Mouse (Mus musculus) heart, embryonic 11.5 days (tissue): Measurements from ENCODE around the gene Cdc42bpb. TPM values are rescaled to one million over a fixed set of nuclear protein-coding genes. Genes with fewer than 3 reads are reported as not detected.

Source experiments
- ATAC-seq: fragments of 200-750 bp; cut with Nextera tagmentation; replicated peaks from 2 replicates; pipeline ENCODE4 v1.8.0; 2017; ENCODE audit warnings: moderate library complexity; ENCODE audit not compliant: insufficient number of reproducible peaks, low FRiP score, low TSS enrichment
- H3K27ac ChIP-seq: fragments of 300-500 bp; sonication (generic); 2 replicates; pipeline ENCODE4 v1.5.1; 2014; ENCODE audit warnings: mild to moderate bottlenecking, low read depth, low read length
- H3K27me3 ChIP-seq: fragments of 300-500 bp; sonication (generic); 2 replicates; pipeline ENCODE4 v1.6.1; 2014; ENCODE audit warnings: mild to moderate bottlenecking, low read length, mixed read lengths; ENCODE audit not compliant: control insufficient read depth, insufficient read depth
- H3K36me3 ChIP-seq: fragments of 300-500 bp; sonication (generic); 2 replicates; pipeline ENCODE4 v1.6.1; 2014; ENCODE audit warnings: mild to moderate bottlenecking, low read length, moderate library complexity, mixed read lengths; ENCODE audit not compliant: control insufficient read depth, insufficient read depth
- H3K4me1 ChIP-seq: fragments of 300-500 bp; sonication (generic); 2 replicates; pipeline ENCODE4 v1.6.1; 2014; ENCODE audit warnings: low read length; ENCODE audit not compliant: control insufficient read depth, insufficient read depth
- H3K4me2 ChIP-seq: fragments of 300-500 bp; sonication (generic); 2 replicates; pipeline ENCODE4 v1.6.1; 2014; ENCODE audit warnings: mild to moderate bottlenecking, moderate library complexity
- H3K4me3 ChIP-seq: fragments of 300-500 bp; sonication (generic); 2 replicates; pipeline ENCODE4 v1.5.1; 2014; ENCODE audit warnings: low read depth, low read length
- H3K9ac ChIP-seq: fragments of 300-500 bp; sonication (generic); 2 replicates; pipeline ENCODE4 v1.6.1; 2014; ENCODE audit warnings: mild to moderate bottlenecking, low read depth, low read length, moderate library complexity
- H3K9me3 ChIP-seq: fragments of 300-500 bp; sonication (generic); replicated peaks from 2 replicates; pipeline ENCODE4 v1.6.1; 2016; ENCODE audit warnings: low read length; ENCODE audit not compliant: control insufficient read depth
- WGBS: fragments of 180-500 bp; shearing (Covaris S2); extraction: QIAGEN DNeasy Blood & Tissue Kit; methylation state at CpG from one replicate; pipeline ENCODE4 v1.1.7; 2014; ENCODE audit not compliant: insufficient replicate concordance; 5-methylcytosine and 5-hydroxymethylcytosine counted together
- polyA plus RNA-seq: library from polyadenylated mRNA; unstranded; fragments of >200 nt; fragmentation: Nextera tagmentation; extraction: Ambion mirVana; gene quantifications from 2 replicates; pipeline ENCODE4 v1.2.1, GENCODE M21; 2014

The Cdc42bpb gene
- polyA plus RNA-seq, 1 experiment from 2014 or later, result 33.2 TPM

DNA sequence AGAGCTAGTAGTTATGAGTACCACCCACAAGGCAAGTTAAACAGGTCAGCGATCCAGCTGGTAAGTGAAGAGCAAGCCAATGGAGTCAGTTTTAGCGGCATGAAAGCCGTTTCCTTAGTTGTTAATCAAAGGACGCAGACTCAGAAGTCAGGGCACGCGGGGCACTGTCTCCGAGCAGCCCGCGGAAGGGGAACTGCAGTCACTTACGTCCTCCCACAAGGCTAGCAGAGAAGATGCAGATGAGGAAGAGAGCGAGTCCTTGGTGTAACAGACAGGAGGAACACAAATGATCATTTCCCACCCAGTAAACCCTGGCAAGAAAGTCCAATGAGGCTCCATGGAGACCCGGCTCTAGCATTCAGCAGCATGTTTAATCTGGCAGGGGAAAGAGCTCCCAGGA, 68.3 kb downstream of the Cdc42bpb start:
- H3K36me3 ChIP-seq, result peaks cover 55% of the 10 kb centered on the region
- H3K9ac ChIP-seq, result no peak overlapping the region
- 90% methylated on average over 12 of the region's 12 CpGs for WGBS
- no peak overlapping the region for H3K4me3 ChIP-seq
- H3K4me1 ChIP-seq, result no peaks in the 10 kb centered on the region
- no peaks in the 10 kb centered on the region for H3K27me3 ChIP-seq
- ATAC-seq, result no peak
- no peak overlapping the region for H3K27ac ChIP-seq
- H3K4me2 ChIP-seq, result no peak overlapping the region
- H3K9me3 ChIP-seq, result no peaks in the 10 kb centered on the region

DNA sequence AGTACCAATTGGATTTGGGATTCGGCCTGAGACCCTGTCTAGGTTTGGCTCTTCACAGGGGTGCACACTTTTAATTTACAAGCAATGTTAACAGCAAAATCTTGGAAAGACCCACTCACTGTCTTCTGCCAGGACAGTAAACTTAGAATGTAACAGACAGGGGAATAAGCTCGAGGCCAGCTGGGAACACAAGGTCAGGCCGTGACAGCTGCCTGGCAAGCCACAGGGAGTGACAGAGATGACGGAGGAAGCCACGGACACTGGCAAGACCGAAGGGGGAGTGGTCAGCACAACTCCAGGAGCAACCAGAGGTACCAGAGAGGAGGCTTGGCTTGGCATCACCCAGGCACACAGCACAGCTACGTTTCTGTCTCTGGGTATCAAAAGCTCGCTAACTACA, 70.7 kb downstream of the Cdc42bpb start:
- Histone ChIP-seq H3K4me1 (no peaks in the 10 kb centered on the region), H3K9me3 (no peaks in the 10 kb centered on the region), H3K4me2 (no peak overlapping the region), H3K27ac (no peak overlapping the region), H3K36me3 (peaks cover 57% of the 10 kb centered on the region), H3K27me3 (no peaks in the 10 kb centered on the region), H3K9ac (no peak overlapping the region), H3K4me3 (no peak overlapping the region)
- 86% methylated on average over 8 of the region's 8 CpGs for WGBS
- ATAC-seq, result no peak

DNA sequence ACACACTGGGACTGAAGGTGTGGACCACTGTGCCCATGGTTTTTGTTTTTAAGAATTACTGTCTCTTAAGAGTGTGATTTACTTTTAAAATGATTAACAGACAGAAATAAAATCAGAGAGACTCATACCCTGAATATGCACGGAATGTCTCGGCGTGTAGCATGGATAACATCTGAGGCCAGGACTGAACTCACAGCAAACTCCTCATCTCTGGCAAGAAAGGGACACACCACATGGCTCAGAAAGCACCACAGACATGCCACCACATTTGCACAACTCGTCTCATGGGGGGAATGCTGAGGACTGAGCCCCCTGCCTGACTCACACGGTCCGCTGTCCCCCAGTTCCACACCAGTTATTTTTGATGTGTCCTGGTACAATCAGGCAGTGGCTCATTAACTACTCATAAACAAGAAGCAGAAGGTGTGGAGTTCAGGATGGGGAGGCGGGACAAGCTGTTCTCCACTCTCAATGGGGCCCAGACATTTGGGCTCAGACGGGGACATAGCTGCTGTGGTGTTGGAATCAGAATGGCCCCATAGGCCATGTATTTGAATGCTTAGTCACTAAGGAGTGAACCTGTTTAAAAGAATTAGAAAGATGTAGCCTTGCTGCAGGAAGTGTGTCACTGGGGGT, 73.7 kb downstream of the Cdc42bpb start:
- H3K4me2 ChIP-seq, result no peak overlapping the region
- no peak overlapping the region for H3K27ac ChIP-seq
- H3K9ac ChIP-seq, result no peak overlapping the region
- H3K9me3 ChIP-seq, result no peaks in the 10 kb centered on the region
- ATAC-seq, result no peak
- H3K36me3 ChIP-seq, result peaks cover 63% of the 10 kb centered on the region
- H3K4me1 ChIP-seq, result no peaks in the 10 kb centered on the region
- no peaks in the 10 kb centered on the region for H3K27me3 ChIP-seq
- no peak overlapping the region for H3K4me3 ChIP-seq
- WGBS, result 88% methylated on average over 8 of the region's 8 CpGs

DNA sequence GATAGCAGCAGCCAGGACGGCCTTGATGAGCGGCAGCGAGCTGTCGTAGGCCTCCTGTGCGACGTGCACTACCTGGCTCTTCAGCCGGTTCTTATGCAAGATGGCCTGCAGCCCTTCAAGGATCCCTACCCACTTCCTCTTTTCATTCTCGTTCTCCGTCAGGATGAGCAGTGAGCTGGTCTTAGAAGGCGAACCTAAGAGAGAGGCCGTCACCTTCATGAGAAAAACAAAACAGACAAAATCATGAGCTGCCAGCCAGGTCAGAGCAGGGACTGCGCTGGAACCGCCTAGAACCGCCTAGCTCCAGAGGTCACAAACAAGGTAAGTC, 75.5 kb downstream of the Cdc42bpb start:
- no peak for ATAC-seq
- 90% methylated on average over 14 of the region's 14 CpGs for WGBS
- Histone ChIP-seq H3K4me1 (no peaks in the 10 kb centered on the region), H3K4me2 (no peak overlapping the region), H3K27ac (no peak overlapping the region), H3K4me3 (no peak overlapping the region), H3K27me3 (no peaks in the 10 kb centered on the region), H3K36me3 (peaks cover 61% of the 10 kb centered on the region), H3K9ac (no peak overlapping the region), H3K9me3 (no peaks in the 10 kb centered on the region)

DNA sequence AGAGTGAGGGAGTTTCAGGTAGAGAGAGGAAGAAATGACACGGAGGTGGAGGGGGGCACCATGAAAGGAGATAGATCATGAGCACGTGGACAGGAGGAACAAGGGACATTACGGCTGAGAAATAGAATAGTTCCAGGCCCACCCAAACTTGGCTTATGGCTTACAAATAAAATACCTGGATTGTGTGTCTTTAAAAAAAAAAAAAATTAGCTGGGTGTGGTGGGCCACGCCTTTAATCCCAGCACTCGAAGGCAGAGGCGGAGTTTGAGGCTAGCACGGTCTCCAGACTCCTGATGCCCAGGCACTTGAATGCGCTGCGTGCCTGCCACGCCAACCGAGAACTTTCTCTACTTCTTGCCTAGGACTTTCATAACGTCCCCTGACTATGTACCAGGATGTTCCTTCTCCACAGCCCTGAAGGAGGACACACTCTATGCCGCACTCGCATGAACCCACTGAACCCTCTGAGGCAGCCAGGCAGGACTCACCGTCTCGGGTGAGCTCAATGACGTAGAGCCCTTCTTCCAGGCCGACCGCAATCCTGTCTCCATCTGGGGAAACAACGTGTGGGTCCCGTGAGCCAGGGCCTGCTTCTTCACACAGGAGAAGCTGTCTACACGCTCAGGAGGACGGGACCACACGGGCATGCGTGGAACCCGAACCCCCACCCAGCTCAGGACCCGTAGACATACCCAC, 76.0 kb downstream of the Cdc42bpb start:
- no peak overlapping the region for H3K4me3 ChIP-seq
- no peak overlapping the region for H3K9ac ChIP-seq
- H3K4me2 ChIP-seq, result no peak overlapping the region
- ATAC-seq, result no peak
- no peaks in the 10 kb centered on the region for H3K9me3 ChIP-seq
- peaks cover 58% of the 10 kb centered on the region for H3K36me3 ChIP-seq
- 91% methylated on average over 27 of the region's 27 CpGs for WGBS
- no peaks in the 10 kb centered on the region for H3K27me3 ChIP-seq
- no peaks in the 10 kb centered on the region for H3K4me1 ChIP-seq
- no peak overlapping the region for H3K27ac ChIP-seq

DNA sequence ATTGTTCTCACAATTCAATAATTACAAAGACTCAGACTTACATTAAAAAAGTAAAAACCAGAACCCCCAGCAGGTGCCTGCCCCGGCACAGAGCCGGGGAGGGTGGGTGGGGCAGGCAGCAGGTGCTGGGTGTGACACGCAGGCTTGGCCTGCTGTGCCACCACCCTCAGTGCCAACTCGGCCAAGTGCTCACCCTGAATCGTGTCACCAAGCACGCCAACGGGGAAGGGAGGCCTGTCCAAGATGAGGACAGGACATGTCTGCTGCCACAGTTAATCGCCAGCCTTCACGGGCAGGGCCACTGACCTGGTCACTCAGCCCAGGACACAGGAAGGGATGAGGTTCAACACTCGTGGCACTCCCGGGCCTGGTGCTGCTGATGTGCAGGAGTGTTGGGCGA, 84.5 kb downstream of the Cdc42bpb start:
- Histone ChIP-seq H3K4me1 (no peaks in the 10 kb centered on the region), H3K36me3 (peaks cover 45% of the 10 kb centered on the region), H3K9ac (no peak overlapping the region), H3K9me3 (no peaks in the 10 kb centered on the region), H3K27me3 (no peaks in the 10 kb centered on the region), H3K27ac (no peak overlapping the region), H3K4me2 (no peak overlapping the region), H3K4me3 (no peak overlapping the region)
- ATAC-seq, result no peak
- 91% methylated on average over 12 of the region's 12 CpGs for WGBS

DNA sequence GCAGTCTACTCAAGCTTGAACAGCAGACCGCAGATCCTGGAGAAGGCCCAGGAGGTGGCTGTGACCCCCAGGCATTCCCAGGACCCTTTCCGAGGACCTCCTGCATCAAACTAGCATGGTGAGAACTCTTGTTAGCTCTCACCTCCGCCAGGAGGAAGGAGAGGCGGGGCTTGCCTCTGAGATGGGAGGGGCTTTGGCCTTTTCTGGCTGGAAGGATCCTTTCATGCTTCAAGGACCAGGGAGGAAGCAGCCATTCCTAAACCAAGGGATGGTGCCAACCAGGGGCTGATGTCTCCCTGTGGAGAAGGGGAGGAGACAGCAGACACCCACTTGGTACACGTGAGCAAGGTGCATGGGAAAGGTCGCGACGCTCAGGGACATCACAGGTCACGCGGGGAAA, 93.0 kb downstream of the Cdc42bpb start:
- Histone ChIP-seq H3K27me3 (no peaks in the 10 kb centered on the region), H3K9ac (no peak overlapping the region), H3K4me3 (peak overlapping the region; percentile 8; the same call in 1 of the 2 replicates), H3K9me3 (no peaks in the 10 kb centered on the region), H3K4me2 (peak overlapping the region; percentile 54), H3K27ac (no peak overlapping the region), H3K36me3 (no peaks in the 10 kb centered on the region), H3K4me1 (peaks cover 15% of the 10 kb centered on the region)
- 30% methylated on average over 10 of the region's 10 CpGs for WGBS
- no peak for ATAC-seq

DNA sequence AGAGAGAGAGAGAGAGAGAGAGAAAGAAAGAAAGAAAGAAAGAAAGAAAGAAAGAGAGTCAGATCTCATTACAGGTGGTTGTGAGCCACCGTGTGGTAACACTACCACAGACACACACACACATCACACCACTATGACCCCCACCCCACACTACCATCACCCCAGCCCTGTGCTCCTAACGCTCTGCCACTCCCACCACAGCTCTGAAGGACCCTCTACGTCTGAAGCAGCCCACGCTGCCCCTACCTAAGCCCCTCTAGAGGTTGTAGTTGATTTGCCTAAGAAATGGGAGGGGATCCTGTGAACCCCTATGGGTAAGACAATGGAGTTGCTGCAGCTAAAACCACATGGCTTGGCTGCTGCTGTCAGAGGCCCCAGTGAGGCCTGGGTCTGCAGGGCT, 93.9 kb downstream of the Cdc42bpb start:
- H3K4me1 ChIP-seq, result peaks cover 15% of the 10 kb centered on the region
- H3K9me3 ChIP-seq, result no peaks in the 10 kb centered on the region
- WGBS, result 75% methylated on average over 4 of the region's 4 CpGs
- H3K36me3 ChIP-seq, result no peaks in the 10 kb centered on the region
- no peak overlapping the region for H3K4me2 ChIP-seq
- H3K27me3 ChIP-seq, result no peaks in the 10 kb centered on the region
- H3K27ac ChIP-seq, result no peak overlapping the region
- no peak overlapping the region for H3K4me3 ChIP-seq
- no peak overlapping the region for H3K9ac ChIP-seq
- no peak for ATAC-seq

DNA sequence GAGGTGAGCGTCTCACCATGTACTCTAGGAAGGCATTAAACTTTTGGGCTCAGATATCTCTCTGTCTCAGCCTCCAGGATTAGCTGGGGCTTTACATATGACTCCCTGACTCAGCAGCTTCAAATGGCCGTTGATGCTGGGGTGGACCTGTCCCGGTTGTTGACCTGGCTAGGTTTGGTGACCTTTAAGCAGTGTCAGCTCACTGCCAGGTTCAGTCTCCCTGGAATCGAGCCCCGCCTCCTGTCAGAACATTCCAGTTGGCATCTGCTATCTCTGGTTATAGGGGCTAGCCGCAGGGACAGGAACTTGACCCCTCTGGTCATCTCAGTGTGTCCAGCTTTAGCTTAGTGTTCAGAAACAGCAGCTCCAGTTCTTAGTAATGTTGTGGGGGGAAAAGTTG, 101.1 kb downstream of the Cdc42bpb start:
- H3K4me1 ChIP-seq, result peaks cover 15% of the 10 kb centered on the region
- no peak overlapping the region for H3K4me3 ChIP-seq
- peaks cover 60% of the 10 kb centered on the region for H3K27me3 ChIP-seq
- no peak for ATAC-seq
- 37% methylated on average over 6 of the region's 6 CpGs for WGBS
- H3K9ac ChIP-seq, result no peak overlapping the region
- H3K9me3 ChIP-seq, result no peaks in the 10 kb centered on the region
- H3K4me2 ChIP-seq, result no peak overlapping the region
- H3K27ac ChIP-seq, result no peak overlapping the region
- H3K36me3 ChIP-seq, result no peaks in the 10 kb centered on the region
